Mouse (Mus musculus) liver, adult 2 months (tissue): ENCODE results near the gene Trim29. TPM values are rescaled to one million over a fixed set of nuclear protein-coding genes. Genes with fewer than 3 reads are reported as not detected.

Source experiments
- DNase-seq: peaks from one replicate; pipeline ENCODE4 v3.0.0-alpha.2; 2011; ENCODE audit warnings: low read depth, low spot score; ENCODE audit errors: extremely low read depth
- H3K27ac ChIP-seq: fragments of 200-500 bp; replicated peaks from 2 replicates; pipeline ENCODE4 v1.5.1; 2012; ENCODE audit warnings: low read depth, mild to moderate bottlenecking, control low read depth, inconsistent platforms, low read length; ENCODE audit not compliant: insufficient read depth
- H3K27me3 ChIP-seq: fragments of 200-500 bp; 2 replicates; pipeline ENCODE4 v1.6.1; 2012; ENCODE audit warnings: mild to moderate bottlenecking, moderate library complexity, low read length, inconsistent platforms; ENCODE audit not compliant: control insufficient read depth, insufficient read depth
- H3K36me3 ChIP-seq: fragments of 200-500 bp; 2 replicates; pipeline ENCODE4 v1.6.1; 2012; ENCODE audit warnings: low read length, inconsistent platforms; ENCODE audit not compliant: control insufficient read depth, insufficient read depth
- H3K4me1 ChIP-seq: fragments of 200-500 bp; 2 replicates; pipeline ENCODE4 v1.6.1; 2011; ENCODE audit warnings: low read length; ENCODE audit not compliant: control insufficient read depth, insufficient read depth
- H3K4me3 ChIP-seq: fragments of 200-500 bp; 2 replicates; pipeline ENCODE4 v1.5.1; 2011; ENCODE audit warnings: low read depth, mild to moderate bottlenecking, control low read depth, low read length, moderate library complexity; ENCODE audit not compliant: insufficient read depth
- H3K79me2 ChIP-seq: fragments of 200-500 bp; 2 replicates; pipeline ENCODE4 v1.6.1; 2012; ENCODE audit warnings: inconsistent platforms, mild to moderate bottlenecking, low read length, moderate library complexity; ENCODE audit not compliant: control insufficient read depth, insufficient read depth
- H3K9ac ChIP-seq: fragments of 200-500 bp; 2 replicates; pipeline ENCODE4 v1.6.1; 2012; ENCODE audit warnings: low read depth, mild to moderate bottlenecking, control low read depth, inconsistent platforms, low read length
- CTCF ChIP-seq: fragments of 200-500 bp; IDR thresholded peaks from 2 replicates; pipeline ENCODE4 v1.5.1; 2011; ENCODE audit warnings: low read depth, low read length, control low read depth
- POLR2A ChIP-seq: fragments of 200-500 bp; IDR thresholded peaks from 2 replicates; pipeline ENCODE4 v1.6.1; 2011; ENCODE audit warnings: low read length, control low read depth; ENCODE audit not compliant: insufficient read depth; ENCODE audit errors: extremely low read depth
- WGBS: fragments of 180-500 bp; shearing (Covaris S2); methylation state at CpG from one replicate; pipeline ENCODE4 v1.1.7; 2018; 5-methylcytosine and 5-hydroxymethylcytosine counted together
- polyA plus RNA-seq: library from polyadenylated mRNA; depleted of rRNA; stranded (reverse); fragments of >200 nt; gene quantifications from 2 replicates; pipeline ENCODE4 v1.2.3, GENCODE M21; 2012
- total RNA-seq: library from RNA; depleted of rRNA; stranded (reverse); fragments of >200 nt; gene quantifications from 2 replicates; pipeline ENCODE4 v1.2.3, GENCODE M21; 2014

The Trim29 gene
- total and polyA plus RNA-seq, 2 experiments: not detected

GRCm38 (mm10) chr9:43263946-43264451 is 46.6 kb upstream of the Trim29 start:
- peak overlapping the region; percentile 18; the same call in 1 of the 2 replicates for H3K4me3 ChIP-seq
- peak overlapping the region; percentile 99 for H3K27ac ChIP-seq
- no peaks in the 10 kb centered on the region; the same call in 1 of the 2 replicates for H3K79me2 ChIP-seq
- peak overlapping the region; percentile 75 for H3K9ac ChIP-seq
- TF ChIP-seq CTCF: no peak
- peak; percentile 47; the same call in 1 of the 2 replicates for TF ChIP-seq POLR2A
- H3K36me3 ChIP-seq: no peaks in the 10 kb centered on the region
- DNase-seq: peak; percentile 99
- peaks cover 40% of the 10 kb centered on the region for H3K4me1 ChIP-seq
- 11% methylated on average over 11 of the region's 11 CpGs for WGBS
- H3K27me3 ChIP-seq: no peaks in the 10 kb centered on the region

GRCm38 (mm10) chr9:43265194-43265593 is 45.5 kb upstream of the Trim29 start:
- Histone ChIP-seq H3K36me3 (no peaks in the 10 kb centered on the region), H3K9ac (no peak overlapping the region), H3K79me2 (no peaks in the 10 kb centered on the region; the same call in 1 of the 2 replicates), H3K4me1 (peaks cover 33% of the 10 kb centered on the region), H3K27ac (peak overlapping the region; percentile 99), H3K4me3 (no peak overlapping the region), H3K27me3 (no peaks in the 10 kb centered on the region)
- TF ChIP-seq CTCF (no peak), POLR2A (no peak)
- 52% methylated on average over 9 of the region's 9 CpGs for WGBS
- no peak for DNase-seq

GRCm38 (mm10) chr9:43267357-43267756 is 43.3 kb upstream of the Trim29 start:
- Histone ChIP-seq H3K4me1 (peaks cover 20% of the 10 kb centered on the region), H3K27ac (no peak overlapping the region), H3K36me3 (no peaks in the 10 kb centered on the region), H3K27me3 (no peaks in the 10 kb centered on the region), H3K4me3 (no peak overlapping the region), H3K9ac (no peak overlapping the region), H3K79me2 (no peaks in the 10 kb centered on the region)
- no peak for TF ChIP-seq POLR2A
- TF ChIP-seq CTCF: peak; percentile 71
- DNase-seq: peak; percentile 56
- WGBS: 49% methylated on average over 8 of the region's 8 CpGs

GRCm38 (mm10) chr9:43269166-43269565 is 41.5 kb upstream of the Trim29 start:
- Histone ChIP-seq H3K27me3 (no peaks in the 10 kb centered on the region), H3K79me2 (no peaks in the 10 kb centered on the region), H3K4me3 (no peak overlapping the region), H3K4me1 (peaks cover 9% of the 10 kb centered on the region), H3K36me3 (no peaks in the 10 kb centered on the region), H3K9ac (no peak overlapping the region), H3K27ac (no peak overlapping the region)
- no peak for DNase-seq
- no peak for TF ChIP-seq CTCF
- TF ChIP-seq POLR2A: no peak
- WGBS: 56% methylated on average over 8 of the region's 8 CpGs

GRCm38 (mm10) chr9:43270723-43271252 is 39.9 kb upstream of the Trim29 start:
- no peak for DNase-seq
- TF ChIP-seq CTCF: no peak
- no peak for TF ChIP-seq POLR2A
- H3K36me3 ChIP-seq: no peaks in the 10 kb centered on the region
- no peak overlapping the region for H3K9ac ChIP-seq
- H3K79me2 ChIP-seq: no peaks in the 10 kb centered on the region
- H3K27me3 ChIP-seq: no peaks in the 10 kb centered on the region
- no peak overlapping the region for H3K4me3 ChIP-seq
- peaks cover 3% of the 10 kb centered on the region for H3K4me1 ChIP-seq
- 39% methylated on average over 17 of the region's 17 CpGs for WGBS
- H3K27ac ChIP-seq: no peak overlapping the region; the same call in 1 of the 2 replicates
